Mouse (Mus musculus) erythroblast, embryonic 14.5 days (primary cell): ENCODE data around the gene Cacna1d.

ENCODE experiments used
- GATA1 ChIP-seq: IDR thresholded peaks from 2 replicates; pipeline ENCODE4 v1.6.1; 2012; ENCODE audit warnings: low read length, inconsistent platforms, mixed read lengths
- TAL1 ChIP-seq: IDR thresholded peaks from 3 replicates; pipeline ENCODE4 v1.6.1; 2012; ENCODE audit warnings: low read length, inconsistent platforms, mixed read lengths

DNA sequence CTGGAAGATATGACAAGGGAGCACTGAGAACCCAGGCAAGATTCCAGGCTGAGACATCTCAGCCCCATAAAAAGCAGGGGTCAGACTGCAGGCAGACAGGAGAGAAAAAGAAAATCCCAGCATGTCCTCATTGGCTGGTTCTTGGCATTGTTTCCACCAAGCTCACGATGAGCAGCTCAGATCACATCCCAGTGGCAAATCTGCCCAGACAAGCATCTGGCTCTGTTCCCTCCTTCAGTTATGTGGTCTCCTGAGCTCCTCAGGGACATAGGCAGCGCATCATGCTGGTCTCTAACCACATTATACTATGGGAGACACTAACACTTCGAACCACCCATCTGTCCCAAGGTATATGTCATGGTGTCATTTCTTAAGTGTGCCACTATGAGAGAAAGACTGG, 422.7 kb downstream of the Cacna1d start:
- TF ChIP-seq TAL1 (no peak), GATA1 (no peak)
